Mouse (Mus musculus) stomach, postnatal 0 days (tissue): Measurements from ENCODE around the gene 1700030K09Rik.

ENCODE experiments used
- CTCF ChIP-seq: IDR thresholded peaks from 2 replicates; pipeline ENCODE4 v1.5.1; 2016; ENCODE audit warnings: antibody characterized with exemption, low read depth, mild to moderate bottlenecking, moderate library complexity
- EP300 ChIP-seq: optimal IDR thresholded peaks from 2 replicates; pipeline ENCODE3; 2016; ENCODE audit warnings: antibody characterized with exemption

DNA sequence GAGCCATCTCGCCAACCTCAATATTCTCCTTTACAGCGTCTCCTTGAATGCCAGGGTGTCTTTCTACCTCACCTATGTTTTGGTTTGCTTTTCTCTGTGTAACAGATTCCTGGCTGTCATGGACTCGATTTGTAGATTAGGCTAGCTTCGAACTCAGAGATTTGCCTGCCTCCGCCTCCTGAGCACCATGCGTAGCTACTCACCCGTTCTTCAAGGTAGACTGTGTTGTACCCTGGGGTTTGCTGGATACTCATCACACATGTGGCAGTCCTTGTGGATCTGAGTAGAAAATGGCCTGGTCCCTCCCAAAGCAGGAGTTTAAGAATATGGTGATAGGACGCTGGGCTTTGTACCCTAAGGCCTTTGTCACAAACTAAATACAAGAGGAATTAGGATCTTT is 49.7 kb downstream of the 1700030K09Rik start:
- TF ChIP-seq CTCF, result no peak
- no peak for TF ChIP-seq EP300
